Mouse (Mus musculus): Measurements from ENCODE around the gene Smn1. TPM values are rescaled to one million over a fixed set of nuclear protein-coding genes. Genes with fewer than 3 reads are reported as not detected.

Gene Smn1
- 52.7 and 53.8 TPM in 2 replicates for polyA plus RNA-seq (2016; fragmentation: Nextera tagmentation; extraction: Ambion mirVana)

DNA sequence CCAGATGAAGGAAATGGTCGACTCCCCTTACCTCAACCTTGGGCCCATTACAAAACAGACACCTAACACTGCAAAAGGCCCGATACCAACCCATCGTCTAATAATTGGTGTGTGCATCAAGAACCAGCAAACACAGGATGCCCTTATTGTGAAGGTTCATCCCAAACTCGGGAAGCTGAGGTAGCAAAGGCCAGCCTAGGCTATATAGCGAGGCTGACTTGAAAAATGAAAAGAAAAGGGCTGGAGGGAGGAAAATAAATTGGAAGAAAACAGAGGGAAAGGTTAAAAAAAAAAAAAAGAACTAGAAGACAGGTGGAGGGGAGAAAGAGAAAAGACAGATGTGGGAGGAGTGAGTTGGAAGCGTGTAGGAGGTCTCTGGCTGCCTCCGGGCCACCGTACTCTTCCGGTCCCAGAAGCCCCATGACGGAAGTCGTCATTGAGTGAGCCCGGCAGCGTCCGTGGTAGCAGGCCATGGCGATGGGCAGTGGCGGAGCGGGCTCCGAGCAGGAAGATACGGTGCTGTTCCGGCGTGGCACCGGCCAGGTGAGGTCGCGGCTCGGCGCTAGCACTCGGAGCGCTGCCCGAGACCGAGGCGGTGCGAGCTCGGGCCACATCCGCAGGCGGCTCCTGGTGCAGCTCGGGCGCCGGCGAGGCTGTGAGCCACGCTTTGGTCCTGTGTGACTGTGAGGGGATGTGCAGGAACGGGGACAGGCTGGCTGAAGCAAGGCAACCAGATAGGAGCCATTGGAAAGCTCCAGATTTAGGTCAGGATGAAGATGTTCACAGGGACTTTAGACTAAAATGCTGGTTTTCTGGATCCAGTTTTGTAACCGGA lies at the start of gene Smn1:
Gene Smn1, plus strand, starts transcription at position 430 of the 835 bp plus-strand sequence.
- ATAC-seq (ENCODE audit: low FRiP score), result peak; percentile 97
- Histone ChIP-seq H3K36me3 (peaks cover 28% of the 10 kb centered on the region), H3K4me3 (peak within 1 kb of the TSS; percentile 97), H3K9ac (peak within 1 kb of the TSS; percentile 83), H3K4me1 (peaks cover 13% of the 10 kb centered on the region), H3K9me3 (replicated peaks) (no peaks in the 10 kb centered on the region), H3K4me2 (replicated peaks) (peak within 1 kb of the TSS; percentile 96), H3K27me3 (no peaks in the 10 kb centered on the region), H3K27ac (0 out of 2 replicates have a peak within 1 kb of the TSS, but pooled peaks have one; percentile 44)
- 5% methylated on average over 42 of the region's 42 CpGs for whole genome bisulfite sequencing

DNA sequence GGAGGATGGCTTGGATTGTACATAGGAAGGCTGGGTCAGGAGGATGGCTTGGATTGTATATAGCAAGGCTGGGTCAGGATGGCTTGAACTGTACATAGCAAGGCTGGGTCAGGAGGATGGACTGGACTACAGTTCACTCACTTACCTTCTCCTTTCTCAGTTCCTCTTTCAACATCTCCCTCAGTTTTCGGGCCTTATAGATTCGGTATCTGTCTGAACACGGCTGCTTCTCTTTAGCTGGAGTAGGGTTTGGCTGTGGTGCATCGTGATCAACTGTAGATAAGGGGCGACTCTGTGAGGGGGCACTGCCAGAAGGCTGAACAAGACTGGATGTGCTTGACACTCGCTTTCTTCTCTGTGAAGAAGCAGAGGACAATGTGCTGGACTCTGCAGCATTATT lies 25.8 kb upstream of the Smn1 start:
- H3K27ac ChIP-seq, result no peak overlapping the region
- WGBS, result 96% methylated on average over 6 of the region's 6 CpGs
- ATAC-seq (ENCODE audit: low FRiP score), result no peak

DNA sequence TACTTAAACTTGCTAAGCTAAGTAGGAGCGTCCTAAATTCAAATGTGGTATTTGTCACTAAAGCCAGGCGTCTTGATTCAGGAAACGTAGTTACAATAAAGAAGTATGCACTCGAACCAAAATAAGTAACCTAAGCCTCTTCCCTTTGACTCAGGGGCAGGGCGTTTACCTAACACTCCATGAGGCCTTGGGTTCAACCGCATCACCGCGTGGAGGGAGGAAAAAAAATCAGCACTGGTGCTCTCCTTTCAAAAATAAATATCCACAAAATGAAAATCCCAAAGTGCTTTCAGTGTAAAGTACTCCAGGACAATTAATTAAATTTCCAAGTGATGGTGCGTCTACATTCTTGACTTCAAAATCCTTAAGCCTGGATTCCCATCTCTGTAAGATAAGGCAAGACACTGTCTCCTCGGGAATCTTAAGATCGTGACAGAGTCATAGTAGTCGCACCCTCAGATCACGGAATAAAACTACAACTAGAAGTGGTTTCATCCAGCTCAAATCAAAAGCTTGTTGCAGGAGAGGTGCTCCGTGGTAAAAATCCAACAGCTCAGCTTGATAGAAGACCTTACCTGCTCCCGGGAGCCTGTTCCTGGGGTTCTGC lies 21.5 kb upstream of the Smn1 start:
- peaks cover 6% of the 10 kb centered on the region for H3K36me3 ChIP-seq
- no peaks in the 10 kb centered on the region for H3K9me3 ChIP-seq (replicated peaks)
- H3K4me3 ChIP-seq, result peak overlapping the region; percentile 91
- peak overlapping the region; percentile 91 for H3K9ac ChIP-seq
- ATAC-seq (ENCODE audit: low FRiP score), result no peak
- peaks cover 19% of the 10 kb centered on the region for H3K4me1 ChIP-seq
- peak overlapping the region; percentile 82 for H3K27ac ChIP-seq
- H3K4me2 ChIP-seq (replicated peaks), result peak overlapping the region; percentile 62
- whole genome bisulfite sequencing, result 8% methylated on average over 15 of the region's 15 CpGs
- H3K27me3 ChIP-seq, result no peaks in the 10 kb centered on the region; the same call in none of the 2 replicates

More for the DNA sequence above, 25.8 kb upstream of the Smn1 start:
- Histone ChIP-seq H3K4me1 (peaks cover 13% of the 10 kb centered on the region), H3K4me3 (no peak overlapping the region), H3K9me3 (replicated peaks) (no peaks in the 10 kb centered on the region), H3K27me3 (no peaks in the 10 kb centered on the region), H3K4me2 (replicated peaks) (no peak overlapping the region), H3K36me3 (peaks cover 38% of the 10 kb centered on the region), H3K9ac (no peak overlapping the region)

DNA sequence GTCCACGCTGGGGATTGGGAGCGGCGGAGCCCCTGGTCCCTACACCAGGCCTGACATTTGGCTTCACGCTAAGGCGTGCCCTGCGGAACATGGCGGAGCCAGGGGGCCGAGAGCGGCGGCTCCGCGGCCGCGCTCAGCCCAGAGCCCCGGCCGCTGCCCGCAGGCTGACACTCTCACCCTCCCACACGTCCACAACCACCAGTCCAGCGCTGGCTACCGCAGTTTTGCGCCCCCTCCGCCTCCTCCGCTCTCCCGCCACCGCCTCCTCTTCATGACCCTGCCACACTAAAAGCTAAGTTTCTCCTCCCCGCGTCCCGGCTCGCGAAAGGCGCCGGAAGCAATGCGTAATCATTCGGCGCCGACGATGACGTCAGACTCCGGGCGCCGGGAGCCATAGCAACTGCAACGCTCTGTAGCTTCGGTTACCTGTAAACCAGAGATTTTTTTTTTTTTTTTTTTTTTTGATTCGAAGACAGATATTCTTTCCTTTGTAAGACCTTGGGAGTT lies 20.9 kb upstream of the Smn1 start, which contains the start of gene Bdp1:
Gene Bdp1, minus strand, starts transcription at position 323 of the 507 bp plus-strand sequence.
- peak; percentile 79 for ATAC-seq (ENCODE audit: low FRiP score)
- WGBS, result under 1% methylated on average over 44 of the region's 44 CpGs

DNA sequence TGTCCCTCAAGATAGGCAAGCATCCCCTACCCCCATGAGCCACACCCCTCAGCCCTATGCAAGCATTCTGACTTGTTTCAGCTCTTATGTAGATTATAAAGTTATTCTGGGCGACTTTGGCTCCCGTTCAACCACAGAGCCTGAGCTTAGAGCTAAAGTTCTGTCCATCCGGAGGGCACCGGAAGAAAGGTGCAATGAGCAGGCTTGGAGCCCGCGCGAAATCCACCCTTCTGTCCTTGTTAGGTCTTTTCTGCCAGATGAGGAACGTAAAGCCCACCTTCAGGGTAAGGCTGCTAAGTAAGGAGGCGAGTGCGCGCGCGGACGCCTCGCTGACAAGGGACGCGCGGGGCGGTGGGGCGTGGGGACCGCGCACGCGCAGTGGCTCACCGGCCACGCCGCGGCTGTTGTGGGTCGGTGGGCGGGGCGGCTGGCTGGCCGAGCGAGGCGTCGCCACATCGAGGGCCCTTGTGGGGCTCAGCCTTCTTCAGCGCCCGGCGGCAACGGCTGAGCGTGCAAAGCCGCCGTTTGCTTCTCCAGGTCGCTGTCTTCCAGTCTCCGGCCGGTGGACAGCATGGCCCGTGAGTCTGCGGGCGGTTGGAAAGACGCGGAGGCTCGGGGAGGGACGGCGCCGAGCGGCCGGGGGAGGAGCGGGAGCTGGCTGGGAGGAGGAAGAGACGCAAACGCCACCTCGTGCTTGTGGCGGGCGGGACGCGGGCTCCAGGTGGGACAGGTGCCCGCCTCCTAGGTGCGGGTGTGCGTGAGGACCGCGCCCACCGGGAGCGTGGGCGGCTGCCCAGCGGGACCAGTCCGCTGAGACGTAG lies 16.8 kb upstream of the Smn1 start, which contains the start of gene Serf1:
Gene Serf1, plus strand, starts transcription at position 361 of the 821 bp plus-strand sequence.
- Histone ChIP-seq H3K27me3 (no peaks in the 10 kb centered on the region; the same call in none of the 2 replicates), H3K9me3 (replicated peaks) (no peaks in the 10 kb centered on the region), H3K36me3 (peaks cover 10% of the 10 kb centered on the region; the same call in 1 of the 2 replicates), H3K27ac (peak within 1 kb of the TSS; percentile 83), H3K4me1 (peaks cover 21% of the 10 kb centered on the region), H3K9ac (peak within 1 kb of the TSS; percentile 83), H3K4me3 (peak within 1 kb of the TSS; percentile 78), H3K4me2 (replicated peaks) (peak within 1 kb of the TSS; percentile 80)
- WGBS, result 1% methylated on average over 75 of the region's 76 CpGs
- peak; percentile 82 for ATAC-seq (ENCODE audit: low FRiP score)

More for the DNA sequence above, 20.9 kb upstream of the Smn1 start, which contains the start of gene Bdp1:
- Histone ChIP-seq H3K27me3 (no peaks in the 10 kb centered on the region; the same call in none of the 2 replicates), H3K4me3 (peak within 1 kb of the TSS; percentile 91), H3K4me2 (replicated peaks) (peak within 1 kb of the TSS; percentile 62), H3K9ac (peak within 1 kb of the TSS; percentile 91), H3K27ac (peak within 1 kb of the TSS; percentile 82), H3K36me3 (peaks cover 2% of the 10 kb centered on the region), H3K4me1 (peaks cover 23% of the 10 kb centered on the region), H3K9me3 (replicated peaks) (no peaks in the 10 kb centered on the region)

DNA sequence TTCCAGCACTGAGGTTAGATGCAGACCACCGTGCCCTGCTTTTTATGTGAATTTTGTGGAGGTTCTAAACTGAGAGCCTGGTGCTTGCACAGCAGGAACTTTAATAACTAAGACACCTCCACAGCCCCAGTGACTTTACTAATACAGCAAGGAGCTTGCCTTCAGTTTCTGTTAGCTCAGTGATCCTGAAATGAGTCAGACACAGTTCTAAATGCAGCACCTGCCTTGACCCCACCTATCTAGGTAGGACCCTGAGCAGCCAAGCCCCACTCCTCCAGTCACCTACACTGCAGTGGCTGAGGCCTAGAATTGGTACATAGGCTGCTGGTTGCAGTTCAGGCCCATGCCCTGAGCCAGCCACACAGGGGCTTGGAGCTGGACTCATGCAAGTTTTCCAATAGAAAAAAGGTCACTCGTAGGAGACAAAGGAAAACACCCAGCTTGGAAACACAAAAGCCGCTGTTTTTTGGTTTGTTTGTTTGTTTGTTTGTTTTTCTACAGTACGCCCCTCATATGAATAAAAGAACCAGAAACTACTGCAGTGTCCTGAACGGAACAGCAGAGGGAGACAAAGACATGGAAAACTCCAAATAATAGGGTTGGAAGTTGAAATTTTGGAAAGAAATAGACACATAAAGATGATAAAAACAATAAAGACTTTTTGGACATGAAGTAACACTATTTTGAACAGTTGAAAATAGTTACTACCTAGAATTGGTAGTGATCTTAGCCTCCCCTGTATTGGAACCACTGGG lies 12.3 kb upstream of the Smn1 start:
- Histone ChIP-seq H3K4me1 (peaks cover 14% of the 10 kb centered on the region), H3K4me3 (no peak overlapping the region), H3K36me3 (peaks cover 34% of the 10 kb centered on the region), H3K9me3 (replicated peaks) (no peaks in the 10 kb centered on the region), H3K9ac (no peak overlapping the region), H3K27me3 (no peaks in the 10 kb centered on the region), H3K4me2 (replicated peaks) (no peak overlapping the region), H3K27ac (no peak overlapping the region)
- ATAC-seq (ENCODE audit: low FRiP score), result no peak
- WGBS, result 45% methylated on average over 5 of the region's 5 CpGs

DNA sequence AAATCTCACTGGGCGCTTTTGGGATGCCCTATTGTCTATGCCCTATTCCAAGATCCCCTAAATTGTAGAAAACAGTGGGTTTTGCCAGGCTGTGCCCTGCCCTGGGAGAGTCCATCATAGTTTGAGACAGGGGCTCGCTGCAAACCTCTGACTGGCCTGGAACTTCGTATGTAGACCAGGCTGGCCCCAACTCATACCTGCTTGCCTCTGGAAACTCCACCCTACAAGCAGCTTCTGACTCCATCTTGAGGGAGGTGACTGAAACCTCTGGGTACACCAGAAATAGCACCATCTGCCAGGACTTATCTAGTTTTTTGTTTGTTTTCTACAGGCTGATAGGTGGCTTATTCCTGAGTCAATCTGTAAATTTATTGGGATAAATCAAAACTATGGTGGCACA lies 682 bp upstream of the Smn1 start:
- WGBS, result 83% methylated on average over 3 of the region's 3 CpGs
- H3K4me3 ChIP-seq, result peak overlapping the region; percentile 97
- no peak overlapping the region for H3K9ac ChIP-seq

DNA sequence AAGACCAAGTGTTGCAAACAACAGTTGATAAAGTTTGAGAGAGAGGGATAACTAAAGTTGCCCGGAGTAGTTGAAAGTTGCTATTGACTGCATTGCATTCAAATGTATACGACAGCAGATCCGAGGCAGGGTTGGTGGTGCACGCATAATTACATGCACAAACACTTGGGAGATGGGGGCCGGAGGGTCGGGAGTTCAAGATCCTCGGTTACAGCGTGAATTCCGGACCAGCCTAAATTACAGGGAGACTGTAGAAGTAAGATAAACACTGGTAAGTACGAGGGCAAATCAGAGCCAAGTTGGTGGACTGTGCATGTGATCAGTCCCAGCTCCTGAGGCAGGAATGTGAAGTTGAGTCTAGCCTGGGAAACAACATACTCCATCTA lies 599 bp downstream of the Smn1 start:
- Histone ChIP-seq H3K27ac (no peak overlapping the region), H3K36me3 (peaks cover 31% of the 10 kb centered on the region), H3K9me3 (replicated peaks) (no peaks in the 10 kb centered on the region), H3K27me3 (no peaks in the 10 kb centered on the region), H3K4me1 (peaks cover 13% of the 10 kb centered on the region), H3K9ac (peak overlapping the region; percentile 83), H3K4me2 (replicated peaks) (peak overlapping the region; percentile 96), H3K4me3 (peak overlapping the region; percentile 97)
- WGBS, result 4% methylated on average over 10 of the region's 10 CpGs
- ATAC-seq (ENCODE audit: low FRiP score), result peak; percentile 47; the same call in 1 of the 2 replicates

More for the DNA sequence above, 682 bp upstream of the Smn1 start:
- Histone ChIP-seq H3K36me3 (peaks cover 22% of the 10 kb centered on the region), H3K9me3 (replicated peaks) (no peaks in the 10 kb centered on the region), H3K4me1 (peaks cover 13% of the 10 kb centered on the region), H3K27ac (no peak overlapping the region), H3K27me3 (no peaks in the 10 kb centered on the region), H3K4me2 (replicated peaks) (peak overlapping the region; percentile 96)
- peak; percentile 36; the same call in 1 of the 2 replicates for ATAC-seq (ENCODE audit: low FRiP score)

DNA sequence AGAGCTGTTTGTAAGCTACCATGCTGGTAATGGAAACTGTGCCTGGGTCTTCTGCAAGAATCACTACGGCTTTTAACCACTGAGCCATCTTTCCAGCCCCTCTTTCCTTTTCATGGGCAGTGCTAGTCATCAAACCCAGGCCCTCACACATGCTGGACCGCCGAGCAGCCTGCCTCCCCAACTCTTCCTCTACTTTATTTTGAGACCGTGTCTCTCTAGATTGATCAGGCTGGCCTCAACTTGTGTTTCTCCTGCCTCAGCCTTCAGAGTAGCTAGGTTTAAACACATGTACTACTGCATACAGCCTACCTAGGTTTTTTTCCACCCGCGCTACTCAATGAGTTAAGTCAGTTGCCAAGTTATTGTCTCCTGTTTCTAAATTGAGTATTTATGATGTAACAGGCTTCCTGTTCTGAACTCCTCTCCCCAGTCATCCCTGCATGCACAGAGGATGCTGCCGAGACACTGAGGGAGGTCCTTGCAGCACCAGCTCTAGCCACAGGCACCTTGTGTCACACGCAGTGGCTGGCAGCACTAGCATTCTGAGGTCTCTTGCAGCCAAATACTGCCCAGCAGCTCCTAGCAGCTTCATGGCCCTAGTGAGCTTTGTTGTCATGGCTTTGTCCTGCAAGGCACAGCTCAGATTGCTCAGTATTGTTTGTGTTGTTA lies 17.1 kb downstream of the Smn1 start:
- no peak for ATAC-seq (ENCODE audit: low FRiP score)

DNA sequence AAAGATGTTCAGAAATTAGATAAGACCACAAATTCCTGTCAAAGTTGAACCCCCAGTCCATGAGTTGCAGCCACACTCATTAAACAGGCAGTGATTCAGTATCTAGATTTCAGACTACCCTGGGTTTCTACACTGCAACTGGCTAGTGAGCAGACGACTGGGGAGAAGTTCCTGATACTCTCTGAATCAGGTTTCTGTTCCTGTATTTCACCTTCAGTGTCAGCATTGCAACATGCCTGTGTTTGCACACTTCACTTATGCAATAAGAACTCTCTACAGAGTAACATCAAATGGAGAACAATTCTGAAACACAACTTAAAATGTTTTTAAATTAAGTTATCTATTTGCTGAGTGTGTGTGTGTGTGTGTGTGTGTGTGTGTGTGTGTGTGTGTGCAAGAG lies 28.0 kb downstream of the Smn1 start:
- no peak for ATAC-seq (ENCODE audit: low FRiP score)
- Histone ChIP-seq H3K4me3 (no peak overlapping the region), H3K9me3 (replicated peaks) (no peaks in the 10 kb centered on the region), H3K27me3 (no peaks in the 10 kb centered on the region), H3K4me2 (replicated peaks) (no peak overlapping the region), H3K9ac (no peak overlapping the region), H3K36me3 (no peaks in the 10 kb centered on the region), H3K4me1 (no peaks in the 10 kb centered on the region), H3K27ac (no peak overlapping the region)
- 69% methylated on average over 1 of the region's 1 CpGs for WGBS

More for the DNA sequence above, 17.1 kb downstream of the Smn1 start:
- Histone ChIP-seq H3K36me3 (peaks cover 22% of the 10 kb centered on the region), H3K4me2 (replicated peaks) (no peak overlapping the region), H3K27me3 (no peaks in the 10 kb centered on the region), H3K9ac (no peak overlapping the region), H3K27ac (no peak overlapping the region), H3K4me3 (no peak overlapping the region), H3K9me3 (replicated peaks) (no peaks in the 10 kb centered on the region), H3K4me1 (no peaks in the 10 kb centered on the region)
- WGBS, result 89% methylated on average over 8 of the region's 8 CpGs
